Mouse (Mus musculus) layer of hippocampus, adult 2 months (tissue): Measurements from ENCODE around the gene 1110065P20Rik. TPM values are rescaled to one million over a fixed set of nuclear protein-coding genes. Genes with fewer than 3 reads are reported as not detected.

Experiments used
- DNase-seq, 2 experiments: peaks; one replicate each; pipeline ENCODE4 v3.0.0; 2022; ENCODE audit warnings: low spot score in 2 of 2
- H3K27ac ChIP-seq: fragments of 200-600 bp; 2 replicates; pipeline ENCODE4 v1.8.1; 2022
- H3K4me3 ChIP-seq: fragments of 200-600 bp; 2 replicates; pipeline ENCODE4 v1.8.1; 2022; ENCODE audit warnings: mild to moderate bottlenecking
- CTCF ChIP-seq: fragments of 200-600 bp; conservative IDR thresholded peaks from 2 replicates; pipeline ENCODE4 v1.8.1; 2022; ENCODE audit warnings: antibody characterized with exemption, mild to moderate bottlenecking, moderate library complexity
- total RNA-seq, 2 experiments: library from RNA; stranded (reverse); gene quantifications; 2 replicates each; pipeline ENCODE4 v1.2.3; 2021

1110065P20Rik gene
- total RNA-seq, 2 experiments from 2014 or later = 72.0 to 94.5 TPM

GRCm38 (mm10) chr4:124801552-124802308 lies 49.3 kb downstream of the 1110065P20Rik start, which contains the start of gene Mtf1:
TSS of gene Mtf1 (plus strand) at chr4:124802104.
- H3K4me3 ChIP-seq = peak within 1 kb of the TSS; percentile 99
- DNase-seq = peak; percentile 81 to 88
- TF ChIP-seq CTCF = peak; percentile 98
- H3K27ac ChIP-seq = peak within 1 kb of the TSS; percentile 97

Other genes starting within 250 kb of the 1110065P20Rik start
- 1 to 10 TPM in 1 of 2 experiments, under 1 TPM in 1; 0.98 to 2.3 TPM for gene 3100002H09Rik, start 240.4 kb downstream of the 1110065P20Rik start, total RNA-seq
- 10 to 100 TPM; 40.5 to 40.7 TPM for gene Pou3f1, start 194.4 kb downstream of the 1110065P20Rik start, total RNA-seq
- 10 to 100 TPM; 16.6 to 18.6 TPM for gene Utp11, start 157.6 kb downstream of the 1110065P20Rik start, total RNA-seq
- gene Fhl3, start 150.5 kb downstream of the 1110065P20Rik start, total RNA-seq = 1 to 10 TPM; 1.4 to 1.5 TPM
- 10 to 100 TPM; 35.1 to 35.7 TPM for gene Sf3a3, start 136.4 kb downstream of the 1110065P20Rik start, total RNA-seq
- 10 to 100 TPM; 43.6 to 51.2 TPM for gene Inpp5b, start 109.3 kb downstream of the 1110065P20Rik start, total RNA-seq
- gene Mtf1, start 49.1 kb downstream of the 1110065P20Rik start, total RNA-seq = 10 to 100 TPM; 24.6 to 24.8 TPM
- 10 to 100 TPM; 30.3 to 38.0 TPM for gene Yrdc, start 517 bp downstream of the 1110065P20Rik start, total RNA-seq
- gene Maneal, start 11.0 kb upstream of the 1110065P20Rik start, total RNA-seq = 10 to 100 TPM; 52.3 to 54.4 TPM
- 10 to 100 TPM; 42.5 to 51.3 TPM for gene Epha10, start 29.7 kb upstream of the 1110065P20Rik start, total RNA-seq
- gene 9930104L06Rik, start 85.9 kb upstream of the 1110065P20Rik start, total RNA-seq = 10 to 100 TPM; 22.1 to 23.6 TPM
- 1 to 10 TPM; 2.1 to 2.9 TPM for gene Cdca8, start 88.1 kb upstream of the 1110065P20Rik start, total RNA-seq
- 1 to 10 TPM; 9.5 to 9.8 TPM for gene Rspo1, start 135.2 kb upstream of the 1110065P20Rik start, total RNA-seq
- 10 to 100 TPM; 67.9 to 76.1 TPM for gene Gnl2, start 165.4 kb upstream of the 1110065P20Rik start, total RNA-seq
- gene Dnali1, start 214.5 kb upstream of the 1110065P20Rik start, total RNA-seq = under 1 TPM; 0.64 to 1.00 TPM
- gene Snip1, start 215.5 kb upstream of the 1110065P20Rik start, total RNA-seq = 10 to 100 TPM; 14.6 to 16.3 TPM
- gene Meaf6, start 233.9 kb upstream of the 1110065P20Rik start, total RNA-seq = 100 to 1,000 TPM; 111 to 116 TPM